Mouse (Mus musculus) urinary bladder, adult 18-20 months (tissue): ENCODE measurements around the gene Tpm3.

Source experiments
- DNase-seq, 2 experiments: peaks; one replicate each; pipeline ENCODE4 v3.0.0; 2022; ENCODE audit warnings: low spot score in 2 of 2, mixed read lengths in 2 of 2

Gene Tpm3

DNA sequence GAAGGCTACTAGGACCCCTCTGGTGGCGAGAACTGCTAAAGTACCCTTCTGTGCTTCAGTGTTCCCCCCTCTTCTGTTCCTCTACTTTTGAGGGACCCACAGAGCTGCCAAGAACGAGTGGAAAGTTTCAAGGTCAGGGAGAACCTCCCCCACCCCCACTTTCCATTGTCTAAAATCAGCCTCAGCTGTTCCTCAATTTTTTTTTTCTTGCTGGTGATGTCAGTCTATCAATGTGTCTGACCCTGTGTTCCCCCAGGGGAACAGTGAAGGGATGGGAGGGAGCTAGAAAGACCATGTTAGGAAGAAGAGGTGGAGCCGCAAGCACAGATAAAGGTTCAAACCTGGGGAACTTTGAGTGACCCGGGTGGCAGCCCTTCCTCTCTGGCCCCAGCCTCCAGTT, at the start of gene Tpm3:
TSS of gene Tpm3 (plus strand) at position 356 of the 400 bp plus-strand sequence.
- DNase-seq, result no peak

GRCm38 (mm10) chr3:90034653-90035052, 37.8 kb upstream of the Tpm3 start:
- DNase-seq, result no peak

DNA sequence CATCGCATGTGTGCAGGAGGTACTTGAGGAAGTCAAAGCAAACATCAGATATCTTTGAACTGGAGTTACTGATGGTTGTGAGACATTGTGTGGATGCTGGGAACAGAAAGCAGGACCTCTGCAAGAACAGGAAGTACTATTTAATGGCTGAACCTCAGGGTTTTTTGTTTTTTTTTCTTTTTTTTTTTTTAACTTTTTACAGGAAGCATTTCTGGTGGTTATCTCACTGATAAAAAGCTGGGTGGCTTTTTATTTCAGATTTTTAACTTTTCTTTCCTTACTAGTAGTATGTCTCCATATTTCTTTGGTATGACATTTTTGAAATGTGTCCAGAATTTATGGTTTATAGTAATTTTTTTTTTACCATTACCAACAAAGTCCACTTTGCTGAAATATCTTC, 36.2 kb upstream of the Tpm3 start:
- no peak for DNase-seq

- DNase-seq, result no peak
Observed at GRCm38 (mm10) chr3:90049691-90050090, 22.8 kb upstream of the Tpm3 start.

- peak in 1 of 2 experiments; percentile 47 for DNase-seq
Observed at GRCm38 (mm10) chr3:90051441-90052350, 20.8 kb upstream of the Tpm3 start, which contains the start of gene 4933434E20Rik. TSS of gene 4933434E20Rik (plus strand) at chr3:90051636.

GRCm38 (mm10) chr3:90052351-90053241, 19.9 kb upstream of the Tpm3 start, which contains the start of gene Ubap2l:
TSS of gene Ubap2l (minus strand) at chr3:90052628.
- peak; percentile 73 to 93 for DNase-seq

GRCm38 (mm10) chr3:90061549-90061948, 10.9 kb upstream of the Tpm3 start:
- no peak for DNase-seq

- no peak for DNase-seq
Observed at GRCm38 (mm10) chr3:90062539-90062938, 9.9 kb upstream of the Tpm3 start.

GRCm38 (mm10) chr3:90064383-90064782, 8.1 kb upstream of the Tpm3 start:
- DNase-seq, result no peak

DNA sequence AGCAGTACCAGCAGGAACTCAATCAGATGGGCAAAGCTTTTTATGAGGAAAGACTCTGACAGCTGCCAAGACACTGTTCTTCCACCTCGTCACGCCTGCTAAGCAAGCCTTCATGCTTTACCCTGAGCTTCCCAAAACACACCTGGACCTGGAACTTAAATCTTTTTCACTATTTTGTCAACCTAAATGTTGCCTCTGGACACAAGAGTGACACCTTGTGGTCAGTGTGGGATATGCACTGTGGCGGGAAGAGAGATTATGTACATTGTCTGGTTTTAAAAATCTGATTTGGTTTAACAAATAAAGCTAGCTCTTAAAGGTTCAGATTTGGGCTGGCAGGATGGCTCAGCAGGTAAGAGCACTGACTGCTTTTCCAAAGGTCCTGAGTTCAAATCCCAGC, 6.9 kb upstream of the Tpm3 start:
- no peak for DNase-seq

DNA sequence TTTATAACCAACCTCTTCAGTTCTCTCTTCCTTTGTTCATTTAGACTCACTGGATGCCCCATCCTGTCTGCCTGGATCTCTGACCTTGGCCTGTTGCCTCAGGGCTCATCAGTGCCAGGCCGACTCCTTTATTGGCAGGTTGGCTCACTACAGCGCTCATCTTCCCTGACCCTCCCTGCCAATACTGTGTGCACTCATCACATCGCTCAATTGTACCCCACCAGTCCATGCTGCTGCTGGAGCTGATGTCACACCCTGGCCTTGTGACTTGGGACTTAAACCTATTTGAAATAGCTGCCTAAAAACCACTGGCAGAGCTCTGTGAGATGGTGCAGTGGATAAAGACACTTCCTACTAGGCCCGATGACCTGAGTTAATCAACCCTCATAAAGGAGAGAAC, 4.6 kb upstream of the Tpm3 start:
- DNase-seq, result no peak

GRCm38 (mm10) chr3:90069688-90070087, 2.8 kb upstream of the Tpm3 start:
- no peak for DNase-seq

GRCm38 (mm10) chr3:90076921-90077716, 4.7 kb downstream of the Tpm3 start:
- peak; percentile 53 to 64 for DNase-seq

GRCm38 (mm10) chr3:90078224-90078623, 5.8 kb downstream of the Tpm3 start:
- DNase-seq, result no peak

DNA sequence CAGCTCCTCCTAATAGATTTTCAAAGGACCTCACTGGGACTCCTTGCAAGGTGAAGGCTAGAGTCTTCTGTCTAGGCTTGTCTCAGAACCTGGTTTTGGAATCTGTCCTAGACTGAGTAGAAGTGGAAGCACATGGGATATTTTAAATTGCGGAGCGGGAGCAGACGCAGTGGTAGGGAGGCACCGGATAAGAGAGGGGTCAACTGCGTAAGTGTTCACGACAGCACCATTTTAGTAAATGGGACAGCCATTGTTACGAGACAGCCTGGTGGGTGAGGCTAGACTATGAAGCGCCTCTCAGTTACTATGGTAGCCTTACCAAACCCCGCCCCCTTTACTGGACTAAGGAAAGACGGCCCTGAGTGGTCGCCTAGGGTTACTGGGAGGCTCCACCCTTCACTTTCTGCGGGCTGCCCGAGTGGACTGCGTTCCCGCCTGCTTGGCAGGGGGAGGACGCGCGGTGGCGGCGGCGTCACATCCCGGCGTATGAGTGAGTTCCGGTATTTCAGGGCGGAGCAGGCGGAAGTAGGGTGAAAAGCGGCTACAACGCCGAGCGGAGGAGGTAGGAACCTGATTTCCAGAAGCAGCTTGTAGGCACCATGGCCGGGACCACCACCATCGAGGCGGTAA, 6.8 kb downstream of the Tpm3 start:
- peak; percentile 75 to 93 for DNase-seq

GRCm38 (mm10) chr3:90079763-90080497, 7.5 kb downstream of the Tpm3 start:
- peak; percentile 61 to 62 for DNase-seq

DNA sequence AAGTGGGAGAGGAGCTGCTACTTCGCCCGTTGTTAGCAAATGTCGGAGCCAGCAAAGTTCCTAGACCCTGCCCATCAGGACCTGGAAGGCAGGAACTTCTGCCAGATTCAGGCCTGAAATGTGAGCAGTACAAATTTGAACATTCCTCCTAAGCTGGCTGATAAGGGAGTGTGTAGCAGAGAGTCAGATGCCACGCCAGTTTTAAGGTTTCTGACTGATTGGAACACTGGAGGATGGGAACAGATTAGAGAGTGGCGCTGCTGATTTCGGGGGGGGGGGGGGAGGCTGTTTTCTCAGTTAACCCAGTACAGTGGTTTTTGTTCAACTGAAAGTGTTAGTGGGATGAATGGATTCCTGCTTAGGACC, 8.0 kb downstream of the Tpm3 start:
- no peak for DNase-seq

GRCm38 (mm10) chr3:90081365-90082240, 9.2 kb downstream of the Tpm3 start:
- DNase-seq, result no peak

DNA sequence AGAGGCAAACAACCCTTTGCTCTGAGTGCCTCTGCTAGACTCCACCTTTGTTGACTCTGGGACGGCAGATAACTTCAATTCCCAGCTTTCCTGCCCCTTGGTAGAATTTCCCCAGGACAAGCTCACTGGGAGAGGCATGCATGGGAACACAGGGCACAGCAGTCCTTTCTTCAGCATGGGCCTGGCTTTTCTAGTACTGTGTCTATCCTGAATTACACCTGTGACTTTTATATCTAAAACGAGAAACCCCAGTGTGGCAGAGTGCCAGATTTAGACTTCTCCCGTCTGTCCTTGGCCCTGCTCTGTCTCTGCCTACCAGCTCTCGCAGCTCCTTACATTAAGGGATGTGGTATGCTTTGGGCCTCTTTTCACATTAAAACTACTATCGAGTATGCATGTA, 10.6 kb downstream of the Tpm3 start:
- DNase-seq, result no peak
